Mouse (Mus musculus) B cell, adult 2 months (primary cell): ENCODE results near the gene Esrp2.
A peak's percentile ranks its signal among the peaks of the same experiment; 100 is the strongest.

Source experiments
- DNase-seq, 2 experiments: peaks; one replicate each; pipeline ENCODE4 v3.0.0; 2022

Esrp2 gene

DNA sequence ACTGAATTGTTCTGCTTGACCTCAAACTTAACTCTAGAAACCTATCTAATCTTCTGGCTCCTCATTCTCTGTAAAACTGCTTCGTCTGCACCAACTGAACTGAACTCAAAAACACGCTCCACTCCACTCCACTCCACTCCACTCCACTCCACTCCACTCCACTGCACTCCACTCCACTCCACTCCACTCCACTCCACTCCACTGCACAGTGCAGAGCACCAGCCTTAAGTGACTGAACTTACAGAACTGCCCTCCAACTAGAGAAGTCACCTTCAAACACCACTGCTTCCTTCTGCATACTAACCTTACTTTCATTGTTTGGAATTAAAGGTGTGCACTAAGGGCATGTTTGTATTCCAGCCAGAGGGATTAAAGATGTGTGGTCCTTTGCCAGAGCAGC, 24.7 kb downstream of the Esrp2 start:
- DNase-seq: no peak

DNA sequence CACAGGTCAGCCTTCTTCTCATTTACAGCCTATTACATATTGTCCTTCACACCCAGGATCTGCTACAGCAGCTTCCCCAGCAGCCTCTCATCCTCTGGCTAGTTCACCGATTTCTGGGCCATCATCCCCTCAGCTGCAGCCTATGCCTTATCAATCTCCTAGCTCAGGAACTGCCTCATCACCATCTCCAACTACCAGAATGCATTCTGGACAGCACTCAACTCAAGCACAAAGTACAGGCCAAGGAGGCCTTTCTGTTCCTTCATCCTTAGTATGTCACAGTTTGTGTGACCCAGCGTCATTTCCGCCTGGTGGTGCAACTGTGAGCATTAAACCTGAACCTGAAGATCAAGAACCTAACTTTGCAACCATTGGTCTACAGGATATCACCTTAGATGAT, 28.0 kb downstream of the Esrp2 start:
- peak in 1 of 2 experiments; percentile 23 for DNase-seq

DNA sequence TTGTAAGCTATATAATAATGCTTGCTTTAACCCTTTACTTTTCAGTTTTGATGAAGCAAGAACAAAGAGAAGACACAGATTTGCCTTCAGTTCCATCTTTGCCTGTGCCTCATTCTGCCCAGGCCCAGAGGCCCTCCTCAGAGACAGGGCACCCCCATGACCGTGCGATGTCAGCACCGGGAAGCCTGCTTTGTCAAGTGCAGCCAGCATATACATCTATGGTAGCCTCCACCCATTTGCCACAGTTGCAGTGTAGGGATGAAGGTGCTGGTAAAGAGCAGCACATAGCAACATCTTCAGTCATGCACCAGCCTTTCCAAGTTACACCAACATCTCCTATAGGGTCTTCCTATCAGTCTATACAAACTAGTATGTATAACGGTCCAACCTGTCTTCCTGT, 28.7 kb downstream of the Esrp2 start:
- DNase-seq: no peak

DNA sequence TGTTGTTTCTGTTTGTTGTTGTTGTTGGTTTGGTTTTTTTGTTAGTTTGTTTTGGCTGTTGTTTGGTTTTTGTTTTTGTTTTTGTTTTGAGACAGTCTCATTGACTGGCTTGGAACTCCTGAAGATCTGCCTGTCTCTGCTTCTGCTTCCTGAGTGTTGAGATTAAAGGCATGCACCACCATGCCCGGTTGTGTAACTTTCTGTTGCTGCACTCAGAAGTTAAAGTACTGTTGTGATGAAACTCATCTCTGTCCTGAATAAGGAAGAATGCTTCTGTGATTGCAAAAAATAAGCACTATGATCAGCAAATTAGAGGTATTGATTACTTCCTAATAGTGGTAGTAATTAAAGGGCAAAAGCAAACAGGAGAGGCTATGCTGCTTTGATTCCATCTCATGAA, 30.6 kb downstream of the Esrp2 start:
- no peak for DNase-seq

DNA sequence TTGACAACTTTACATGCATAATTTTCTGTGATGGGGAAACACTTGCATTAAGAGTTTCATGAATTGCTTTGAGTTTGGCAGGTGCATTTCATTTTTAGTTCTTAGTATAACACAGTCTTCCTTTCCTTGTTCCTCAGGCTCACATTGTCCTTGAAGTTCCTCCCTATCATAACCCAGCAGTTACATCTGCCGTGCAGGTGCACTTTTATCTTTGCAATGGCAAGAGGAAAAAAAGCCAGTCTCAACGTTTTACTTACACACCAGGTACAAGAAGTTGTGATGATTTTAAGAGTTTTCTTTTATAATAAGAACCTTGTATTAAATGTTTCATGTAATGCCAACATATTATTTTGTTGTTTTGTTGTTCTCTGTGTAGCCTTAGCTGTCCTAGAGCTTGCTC, 32.9 kb downstream of the Esrp2 start:
- DNase-seq: no peak

DNA sequence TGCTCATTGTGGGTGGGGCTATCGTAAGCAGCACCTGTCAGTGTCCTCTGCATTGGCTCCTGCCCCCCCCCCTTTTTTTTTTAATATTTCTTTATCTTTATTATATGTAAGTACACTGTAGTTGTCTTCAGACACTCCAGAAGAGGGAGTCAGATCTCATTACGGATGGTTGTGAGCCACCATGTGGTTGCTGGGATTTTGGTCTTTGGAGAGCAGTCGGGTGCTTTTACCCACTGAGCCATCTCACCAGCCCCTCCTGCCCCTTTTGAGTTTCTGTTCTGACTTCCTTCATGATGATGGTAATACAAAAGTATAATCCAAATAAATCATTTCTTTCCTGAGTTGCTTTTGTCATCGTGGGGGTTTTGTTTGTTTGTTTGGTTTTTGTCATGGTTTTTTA, 34.5 kb downstream of the Esrp2 start:
- no peak for DNase-seq
